Mouse (Mus musculus) hindlimb bud, embryonic 11.5 days (tissue): Measurements from ENCODE around the gene Cwf19l1.
"Not testable (repeated sequence)": the region's sequence is repeated elsewhere in the genome, so short reads cannot be mapped to it uniquely, and the experiment has no call there.

ENCODE experiments used
- DNase-seq: peaks from one replicate; pipeline ENCODE4 v3.0.0-alpha.2; 2012; ENCODE audit warnings: low read depth, low spot score; ENCODE audit errors: extremely low spot score

The Cwf19l1 gene

GRCm38 (mm10) chr19:44135072-44135959 is at the start of gene Cwf19l1:
Gene Cwf19l1 (minus strand): TSS chr19:44135876.
- DNase-seq, result peak; percentile 54

DNA sequence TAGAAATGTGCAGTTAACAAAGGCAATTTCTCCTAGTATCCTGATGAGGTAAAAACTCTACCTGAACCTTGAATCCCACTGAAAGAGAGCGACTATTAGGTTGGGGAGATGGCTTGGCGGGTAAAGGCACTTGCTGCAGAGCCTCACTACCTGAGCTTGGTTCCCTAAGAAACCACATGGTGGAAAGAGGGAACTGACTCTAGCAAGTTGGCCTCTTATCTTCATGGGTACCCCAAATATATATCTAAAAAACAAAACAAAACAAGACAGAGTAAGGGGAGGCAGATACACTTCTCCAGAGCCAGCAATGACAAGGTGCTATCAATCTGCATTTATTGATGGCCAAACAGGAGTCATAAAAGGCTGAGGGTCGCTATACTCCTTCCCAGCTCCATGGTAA is 48.3 kb upstream of the Cwf19l1 start:
- no peak for DNase-seq

- no peak for DNase-seq
These were observed 44.8 kb upstream of the Cwf19l1 start for GRCm38 (mm10) chr19:44180502-44180901.

GRCm38 (mm10) chr19:44176741-44177140 is 41.1 kb upstream of the Cwf19l1 start:
- DNase-seq, result no peak

DNA sequence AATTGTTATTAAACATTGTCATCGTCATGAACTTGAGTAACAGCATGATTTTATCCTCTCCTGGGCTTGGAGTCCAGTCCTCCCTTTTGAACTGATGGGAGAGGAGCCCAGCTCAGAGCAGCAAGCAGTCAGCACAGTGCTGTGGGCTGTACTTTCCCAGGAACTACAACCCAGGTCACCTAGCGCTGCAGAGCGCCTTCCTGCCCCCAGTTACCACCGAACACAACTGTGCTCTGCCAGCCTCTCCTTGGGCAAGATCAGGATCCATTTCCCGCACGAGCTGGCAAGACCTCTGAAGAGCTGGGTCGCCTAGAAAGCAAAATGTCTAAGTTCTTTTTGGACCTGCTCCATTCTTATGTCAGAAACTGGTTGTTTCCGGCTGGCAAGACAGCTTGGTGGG is 39.2 kb upstream of the Cwf19l1 start:
- no peak for DNase-seq

- DNase-seq, result no peak
These were observed 25.8 kb upstream of the Cwf19l1 start for GRCm38 (mm10) chr19:44161515-44161914.

DNA sequence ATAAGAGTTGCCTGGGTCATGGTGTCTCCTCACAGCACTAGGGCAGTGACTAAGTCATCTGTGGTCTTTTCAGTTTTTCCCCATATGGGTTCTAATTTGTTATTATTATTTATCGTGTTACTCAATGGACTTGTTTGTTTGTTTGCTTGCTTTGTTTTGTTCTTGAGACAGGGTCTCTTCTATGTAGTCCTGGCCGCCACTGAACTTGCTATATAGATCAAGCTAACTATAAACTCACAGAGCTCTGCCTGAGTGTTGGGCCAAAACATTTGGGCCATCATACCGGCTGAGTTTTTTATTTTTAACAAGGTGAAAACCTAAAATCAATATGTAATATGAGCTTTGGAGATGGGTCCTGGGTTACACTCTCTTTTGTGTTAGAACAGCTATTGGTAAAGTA is 23.7 kb upstream of the Cwf19l1 start:
- DNase-seq, result no peak

DNA sequence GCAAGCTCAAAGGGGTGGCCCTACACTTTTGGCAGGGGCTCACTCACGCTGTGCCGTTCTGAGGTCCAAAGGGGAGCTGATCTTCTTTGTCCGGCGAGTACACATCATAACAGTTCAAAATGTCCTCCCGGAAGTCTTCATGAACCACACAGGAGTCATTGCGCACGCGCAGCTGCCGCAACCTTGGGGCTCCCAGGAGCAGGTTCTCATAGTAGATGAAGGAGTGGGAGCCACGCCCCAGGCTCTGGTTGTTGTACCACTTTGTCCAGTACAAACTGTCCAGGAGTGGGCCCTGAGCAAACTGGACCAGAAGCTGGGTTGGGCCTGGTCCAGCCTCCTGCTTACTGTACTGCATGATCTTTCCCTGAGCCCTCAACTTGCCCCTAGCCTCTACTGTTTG is 21.3 kb upstream of the Cwf19l1 start:
- no peak for DNase-seq

DNA sequence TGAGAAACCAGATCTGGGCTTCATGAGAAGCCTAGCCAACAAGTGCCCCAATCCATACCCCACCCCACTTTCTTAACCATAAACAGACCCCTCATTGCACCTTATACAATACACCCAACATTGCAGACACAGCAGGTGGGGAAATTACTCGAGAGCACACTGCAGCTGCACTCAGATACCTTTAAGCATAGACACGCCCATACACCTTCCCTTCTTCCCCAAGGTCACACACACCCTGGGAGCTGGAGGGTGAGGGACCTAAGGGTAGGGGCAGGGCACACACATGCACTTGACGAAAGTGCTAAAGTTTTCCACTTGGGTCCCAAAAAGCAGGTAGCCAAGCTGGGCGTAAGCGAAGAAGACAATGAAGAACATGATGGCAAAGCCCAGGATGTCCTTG is 18.1 kb upstream of the Cwf19l1 start:
- DNase-seq, result no peak

DNA sequence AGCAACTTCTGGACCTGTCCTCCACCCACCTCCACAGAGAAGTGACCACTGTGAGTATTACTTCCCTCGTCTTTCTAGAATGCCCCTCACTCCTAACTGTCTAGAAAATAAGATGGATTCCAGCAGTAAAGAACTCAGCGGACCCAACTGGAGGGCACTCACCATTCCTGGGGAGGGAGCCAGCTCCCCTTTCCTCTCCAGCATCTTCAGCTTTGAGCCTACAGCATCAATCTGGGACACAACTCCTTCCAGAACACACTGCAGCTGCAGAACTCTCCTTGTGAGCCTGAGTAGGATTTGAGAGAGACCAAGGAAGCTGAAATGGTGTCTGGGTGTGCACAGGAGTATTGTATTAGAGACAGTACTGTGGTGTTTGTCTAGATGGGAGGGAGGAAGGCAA is 13.3 kb upstream of the Cwf19l1 start:
- DNase-seq, result no peak

GRCm38 (mm10) chr19:44148345-44148744 is 12.7 kb upstream of the Cwf19l1 start:
- no peak for DNase-seq

- DNase-seq, result no peak
These were observed 11.3 kb upstream of the Cwf19l1 start for GRCm38 (mm10) chr19:44146951-44147350.

DNA sequence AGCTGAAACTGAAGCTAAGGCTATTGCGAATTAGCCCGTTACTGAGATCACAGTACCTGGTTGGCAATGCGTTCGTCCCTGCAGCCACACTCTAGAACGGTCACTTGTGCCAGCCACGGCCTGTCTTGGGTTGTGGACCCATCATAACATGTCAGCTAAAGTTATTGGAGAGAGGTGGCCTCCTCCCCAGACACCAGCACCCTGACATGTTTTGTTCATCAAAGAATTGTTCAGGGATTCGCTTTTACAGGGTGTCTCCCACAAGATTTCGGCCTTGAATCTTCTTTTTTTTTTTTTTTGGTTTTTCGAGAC is 10.8 kb upstream of the Cwf19l1 start:
- no peak for DNase-seq

DNA sequence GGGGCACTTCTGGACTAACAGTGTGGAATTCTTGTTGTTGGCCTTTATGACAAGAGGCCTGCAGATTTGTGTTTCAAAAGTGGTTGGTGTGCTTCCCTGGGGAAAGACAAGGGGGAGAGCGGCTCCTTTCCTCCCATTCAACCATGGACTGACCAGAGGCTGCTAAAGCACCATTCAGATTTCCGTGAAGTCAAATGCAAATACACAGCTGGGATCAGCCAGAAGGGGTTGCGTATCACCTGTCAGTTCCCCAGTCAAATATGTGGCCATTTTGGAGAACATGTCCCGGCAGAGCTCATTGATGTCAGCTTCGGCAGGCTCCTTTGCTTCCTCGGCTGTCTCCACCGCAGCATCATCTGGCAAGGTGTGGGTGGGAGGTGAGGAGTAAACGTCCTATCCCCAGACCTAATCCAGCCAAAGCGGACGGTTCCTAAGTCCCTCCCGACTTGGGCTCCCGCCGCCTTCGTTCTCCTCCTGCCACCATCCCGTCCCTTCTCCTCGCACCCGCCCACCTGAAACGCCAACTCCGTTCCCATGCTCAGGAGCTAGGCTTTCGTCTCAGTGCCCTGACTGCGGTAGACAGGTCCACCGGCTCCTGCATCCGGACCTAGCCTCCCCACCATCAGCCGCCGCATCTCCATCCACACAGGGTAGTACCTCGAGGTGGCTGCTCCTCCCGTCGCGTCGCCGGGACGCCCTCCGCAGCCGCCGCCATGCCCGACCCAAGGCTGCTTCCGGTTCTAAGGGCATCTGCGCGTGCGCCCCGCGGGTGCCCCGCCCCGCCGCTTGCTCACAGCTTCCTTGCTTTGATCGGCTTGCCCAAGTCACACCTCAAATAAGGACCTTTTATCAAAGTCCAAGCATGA is 10.3 kb upstream of the Cwf19l1 start, which contains the start of gene Bloc1s2:
Bloc1s2 (minus strand) TSS at position 745 of the 866 bp plus-strand sequence.
- DNase-seq, result peak; percentile 33

DNA sequence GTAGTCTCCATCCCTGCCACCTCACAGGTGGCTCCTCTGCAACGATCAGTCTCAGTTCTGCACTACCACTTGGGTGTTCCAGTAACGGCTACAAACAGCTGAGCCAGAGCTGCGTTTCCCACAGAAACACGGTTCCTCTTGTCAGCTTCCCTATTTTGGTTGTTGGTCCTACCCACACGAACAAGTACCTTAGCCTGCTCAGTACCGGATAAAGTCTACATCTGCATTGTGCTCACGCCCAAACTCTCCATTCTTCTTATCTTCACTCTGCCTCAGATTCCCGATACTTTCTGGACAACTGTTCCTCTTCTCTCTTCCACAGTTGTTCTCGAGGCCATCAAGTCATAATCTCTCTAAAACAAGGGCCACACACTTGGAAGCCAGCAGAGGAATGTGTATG is 8.7 kb upstream of the Cwf19l1 start:
- DNase-seq, result no peak

DNA sequence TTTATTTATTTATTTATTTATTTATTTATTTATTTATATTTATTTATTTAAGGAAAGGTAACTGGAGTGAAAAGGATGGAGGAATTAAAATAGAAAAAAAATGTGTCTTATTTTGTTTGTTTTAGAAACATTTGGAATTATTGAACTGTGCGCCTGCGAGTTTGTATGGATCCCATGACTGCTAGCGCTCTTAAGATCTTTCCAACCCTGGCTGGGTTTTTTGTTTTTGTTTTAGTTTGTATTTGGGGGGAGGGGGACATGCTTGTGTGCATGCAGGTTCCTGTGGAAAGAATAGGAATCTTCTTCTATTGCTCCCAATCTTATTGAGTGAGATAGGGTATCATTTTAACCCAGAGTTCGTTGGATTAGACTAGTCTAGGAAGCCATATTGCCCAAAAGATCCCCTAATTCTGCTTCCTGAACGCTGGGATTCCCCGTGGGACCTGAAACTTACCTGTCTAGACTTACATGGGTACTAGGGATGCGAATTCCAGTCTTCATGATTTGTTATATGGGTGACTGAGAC is 347 bp upstream of the Cwf19l1 start:
- no peak for DNase-seq

GRCm38 (mm10) chr19:44132917-44133316 is 2.8 kb downstream of the Cwf19l1 start:
- DNase-seq, result no peak

DNA sequence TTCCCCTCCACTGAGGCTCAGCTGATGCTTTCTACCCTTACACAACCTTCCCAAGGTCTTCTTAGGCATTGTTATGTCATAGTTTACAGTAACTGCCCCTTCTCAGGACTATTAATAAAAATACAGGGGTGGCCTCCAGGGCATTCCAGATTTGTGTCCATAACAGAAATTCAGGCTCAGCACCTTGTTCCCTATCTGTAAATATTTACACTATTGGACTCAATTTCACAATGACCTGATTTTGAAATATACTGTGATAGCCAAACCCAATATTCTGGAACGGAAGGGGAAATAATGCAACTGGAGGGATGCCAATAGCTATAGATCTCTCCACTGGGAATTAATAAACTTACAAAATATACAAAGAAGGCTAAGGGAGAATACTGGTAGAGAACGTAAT is 7.1 kb downstream of the Cwf19l1 start:
- DNase-seq, result no peak

- no peak for DNase-seq
These were observed 7.8 kb downstream of the Cwf19l1 start for GRCm38 (mm10) chr19:44127729-44128497.

- DNase-seq, result no peak
These were observed 14.5 kb downstream of the Cwf19l1 start for GRCm38 (mm10) chr19:44121137-44121536.

DNA sequence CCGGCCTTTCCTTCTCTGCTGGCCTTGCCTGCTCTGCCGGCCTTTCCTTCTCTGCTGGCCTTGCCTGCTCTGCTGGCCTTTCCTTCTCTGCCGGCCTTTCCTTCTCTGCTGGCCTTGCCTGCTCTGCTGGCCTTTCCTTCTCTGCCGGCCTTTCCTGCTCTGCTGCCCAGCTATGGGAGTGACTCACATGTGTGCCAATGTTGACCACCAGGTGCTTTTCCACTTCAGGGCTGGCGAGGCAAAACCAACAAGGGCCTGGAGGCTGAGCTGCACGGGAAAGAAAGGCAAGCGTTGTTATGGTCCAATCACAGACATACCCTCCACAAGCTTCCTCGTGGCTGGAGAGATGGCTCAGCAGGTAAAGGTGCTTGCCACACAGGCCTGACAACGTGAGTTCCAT is 15.0 kb downstream of the Cwf19l1 start:
- DNase-seq, result not testable (repeated sequence)
